Mouse (Mus musculus): ENCODE measurements at regions not wholly inside any gene's neighbourhood (a gene's known extent, or its start where the extent isn't known, plus 50 kb on each side); places are given as distances from the start of the nearest gene placed in this dataset.
A peak's percentile ranks its signal among the peaks of the same experiment; 100 is the strongest.

- peak; percentile 7 for DNase-seq
These were observed 625.8 kb upstream of the Gm597 start for GRCm38 (mm10) chr1:29405807-29406206.

DNA sequence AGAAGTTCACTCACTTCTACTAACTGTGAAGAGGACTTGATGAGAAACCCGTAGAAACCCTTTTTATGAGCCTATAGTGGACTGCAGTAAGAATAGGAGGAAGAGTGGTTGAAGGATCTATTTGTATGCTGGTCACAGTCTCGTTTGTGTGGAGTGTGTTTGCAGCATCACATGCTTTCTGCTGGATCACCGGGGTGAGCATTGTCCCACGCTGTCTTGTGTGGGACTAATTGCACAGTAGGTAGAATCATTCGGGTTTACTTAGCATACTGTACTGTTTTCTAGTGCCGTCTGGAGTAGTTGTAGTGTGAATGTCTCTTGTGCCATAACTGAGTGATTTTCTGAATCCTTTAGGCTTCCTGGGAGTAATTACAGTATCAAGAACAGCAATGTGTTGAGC is 624.1 kb upstream of the Gm597 start:
- DNase-seq, result no peak

- DNase-seq, result no peak
These were observed 583.7 kb upstream of the Gm597 start for GRCm38 (mm10) chr1:29363783-29364182.

DNA sequence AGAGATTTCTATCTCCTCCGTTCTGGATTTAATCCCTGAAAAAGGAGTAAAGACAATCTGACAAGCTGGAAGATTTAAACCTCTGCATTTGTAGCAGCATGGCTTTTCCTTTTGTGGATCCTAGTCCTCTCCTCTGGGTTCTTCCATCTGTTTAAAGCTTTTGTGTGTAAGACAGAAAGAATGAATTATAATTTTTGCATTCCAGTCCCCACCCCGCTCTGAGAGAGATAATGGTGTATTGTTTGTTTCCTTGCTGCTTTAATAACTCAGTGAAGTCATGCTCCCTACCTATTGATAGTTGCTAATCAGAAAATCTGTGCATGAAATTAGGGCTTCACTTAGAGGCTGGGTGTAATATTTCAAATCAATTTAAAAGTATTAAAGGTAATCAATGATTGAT is 561.5 kb upstream of the Gm597 start:
- DNase-seq, result peak; percentile 2

GRCm38 (mm10) chr1:29340945-29341344 is 560.9 kb upstream of the Gm597 start:
- no peak for DNase-seq

DNA sequence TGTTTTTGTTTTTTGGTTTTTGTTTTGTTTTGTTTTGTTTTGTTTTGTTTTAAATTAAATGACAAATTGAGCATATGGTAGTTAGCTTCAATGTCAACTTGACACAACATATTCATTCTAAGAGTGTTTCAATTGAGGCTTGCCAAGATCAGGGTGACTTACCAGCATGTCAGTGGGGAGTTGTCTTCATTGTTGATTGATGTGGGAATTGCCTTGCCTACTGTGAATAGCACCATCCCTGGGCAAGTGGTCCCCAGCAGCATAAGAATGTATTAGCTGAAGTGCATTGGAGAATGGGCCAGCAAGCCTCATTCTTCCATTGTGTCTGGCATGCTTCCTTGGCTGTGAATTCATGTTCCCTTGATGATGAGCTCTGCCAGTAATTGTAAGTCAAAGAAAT is 548.9 kb upstream of the Gm597 start:
- DNase-seq, result no peak
